13 mouse cellular contexts compared by ENCODE assay signal in genomic region chr8:122564363-122565352, GRCm38 (mm10). TPM values are rescaled to one million over a fixed set of nuclear protein-coding genes. Genes with fewer than 3 reads are reported as not detected.
A peak's percentile ranks its signal among the peaks of the same experiment; 100 is the strongest.
DNase-seq lines count a peak whose midpoint lies in the region; ATAC-seq and TF ChIP-seq lines count a peak whose summit lies in the region.
"Had no signal": no experiment of that assay in that cellular context is flagged by ENCODE, and none has a peak within 500 bp of the region (broad histone marks: within the 10 kb centered on the region; RNA-seq: fewer than 3 reads in every experiment).

No protein-coding gene starts in this region.

- H3K27me3 ChIP-seq in embryonic facial prominence, embryonic 12.5 days: no peaks in the 10 kb centered on the region
- H3K27me3 ChIP-seq in embryonic facial prominence, embryonic 10.5 days (replicated peaks; ENCODE audit: low read depth, poor library complexity, severe bottlenecking): no peaks in the 10 kb centered on the region
- no peaks in the 10 kb centered on the region for H3K27me3 ChIP-seq in liver, embryonic 12.5 days (replicated peaks)
- H3K27me3 ChIP-seq in intestine, embryonic 16.5 days (replicated peaks; ENCODE audit: control insufficient read depth, insufficient read depth, low read length): no peaks in the 10 kb centered on the region
- H3K27me3 ChIP-seq in small intestine, adult 2 months (ENCODE audit: control insufficient read depth, insufficient read depth, low read length): no peaks in the 10 kb centered on the region
- H3K27me3 ChIP-seq in hindbrain, embryonic 11.5 days (ENCODE audit: control insufficient read depth, insufficient read depth, low read length): no peaks in the 10 kb centered on the region

- ATAC-seq in embryonic facial prominence, embryonic 12.5 days (ENCODE audit: insufficient number of reproducible peaks, insufficient read depth, low FRiP score, low TSS enrichment): no peak
- ATAC-seq in liver, embryonic 12.5 days: no peak
- no peak for ATAC-seq in intestine, embryonic 16.5 days
- no peak for ATAC-seq in hindbrain, embryonic 11.5 days (ENCODE audit: low FRiP score)

- 80% methylated on average over 25 of the region's 25 CpGs for WGBS in embryonic facial prominence, embryonic 12.5 days
- 88% methylated on average over 25 of the region's 25 CpGs for WGBS in embryonic facial prominence, embryonic 10.5 days
- 63% methylated on average over 25 of the region's 25 CpGs for WGBS in liver, embryonic 12.5 days (ENCODE audit: insufficient replicate concordance)
- WGBS in intestine, embryonic 16.5 days: 75% methylated on average over 25 of the region's 25 CpGs
- 64% methylated on average over 25 of the region's 25 CpGs for WGBS in small intestine, adult 2 months
- WGBS in hindbrain, embryonic 11.5 days: 87% methylated on average over 25 of the region's 25 CpGs

- no peak overlapping the region for H3K4me3 ChIP-seq in embryonic facial prominence, embryonic 12.5 days
- H3K4me3 ChIP-seq in embryonic facial prominence, embryonic 10.5 days: no peak overlapping the region
- H3K4me3 ChIP-seq in liver, embryonic 12.5 days: no peak overlapping the region
- no peak overlapping the region for H3K4me3 ChIP-seq in intestine, embryonic 16.5 days (ENCODE audit: low read length)
- peak overlapping the region; percentile 15; the same call in 1 of the 2 replicates for H3K4me3 ChIP-seq in small intestine, adult 2 months (ENCODE audit: low read depth, low read length)
- H3K4me3 ChIP-seq in hindbrain, embryonic 11.5 days (ENCODE audit: low read depth, low read length): no peak overlapping the region
- H3K4me3 ChIP-seq: left cerebral cortex, adult 2 months; myocyte had no signal

- TF ChIP-seq POLR2A in small intestine, adult 2 months (IDR thresholded peaks at IDR 0.05; ENCODE audit: low read depth, low read length): no peak

- H3K4me2 ChIP-seq in embryonic facial prominence, embryonic 12.5 days (replicated peaks): no peak overlapping the region
- no peak overlapping the region for H3K4me2 ChIP-seq in liver, embryonic 12.5 days
- no peak overlapping the region for H3K4me2 ChIP-seq in intestine, embryonic 16.5 days (ENCODE audit: low read depth, low read length)
- H3K4me2 ChIP-seq in hindbrain, embryonic 11.5 days (replicated peaks; ENCODE audit: low read depth, low read length): no peak overlapping the region

- no peak overlapping the region for H3K9ac ChIP-seq in embryonic facial prominence, embryonic 12.5 days
- H3K9ac ChIP-seq in liver, embryonic 12.5 days: no peak overlapping the region
- no peak overlapping the region for H3K9ac ChIP-seq in intestine, embryonic 16.5 days (ENCODE audit: low read depth, low read length)
- no peak overlapping the region for H3K9ac ChIP-seq in hindbrain, embryonic 11.5 days (ENCODE audit: low read depth, low read length)

- no peak for TF ChIP-seq CTCF in small intestine, adult 2 months (IDR thresholded peaks at IDR 0.05; ENCODE audit: extremely low read depth, insufficient read length, insufficient replicate concordance, low read depth, low read length)

- H3K9me3 ChIP-seq in embryonic facial prominence, embryonic 12.5 days: no peaks in the 10 kb centered on the region
- H3K9me3 ChIP-seq in embryonic facial prominence, embryonic 10.5 days: no peaks in the 10 kb centered on the region
- no peaks in the 10 kb centered on the region for H3K9me3 ChIP-seq in liver, embryonic 12.5 days (replicated peaks)
- no peaks in the 10 kb centered on the region for H3K9me3 ChIP-seq in intestine, embryonic 16.5 days (ENCODE audit: control insufficient read depth, low read length)
- H3K9me3 ChIP-seq in hindbrain, embryonic 11.5 days (ENCODE audit: control insufficient read depth, low read length): no peaks in the 10 kb centered on the region

- H3K36me3 ChIP-seq in embryonic facial prominence, embryonic 12.5 days: peaks cover 6% of the 10 kb centered on the region
- H3K36me3 ChIP-seq in embryonic facial prominence, embryonic 10.5 days (replicated peaks): peaks cover 17% of the 10 kb centered on the region
- H3K36me3 ChIP-seq in liver, embryonic 12.5 days: peaks cover 9% of the 10 kb centered on the region
- H3K36me3 ChIP-seq in intestine, embryonic 16.5 days (ENCODE audit: control insufficient read depth, insufficient read depth, low read length): 0 out of 2 replicates have a peak, but pooled peaks cover 3% of the 10 kb centered on the region
- no peaks in the 10 kb centered on the region for H3K36me3 ChIP-seq in small intestine, adult 2 months (ENCODE audit: control insufficient read depth, insufficient read depth, low read length)
- no peaks in the 10 kb centered on the region for H3K36me3 ChIP-seq in hindbrain, embryonic 11.5 days (ENCODE audit: control insufficient read depth, insufficient read depth, low read length)

- peak overlapping the region; percentile 13; the same call in 1 of the 2 replicates for H3K27ac ChIP-seq in embryonic facial prominence, embryonic 12.5 days
- H3K27ac ChIP-seq in embryonic facial prominence, embryonic 10.5 days (replicated peaks): no peak overlapping the region
- 0 out of 2 replicates have a peak overlapping the region, but pooled peaks have one; percentile 16 for H3K27ac ChIP-seq in liver, embryonic 12.5 days
- 0 out of 2 replicates have a peak overlapping the region, but pooled peaks have one; percentile 33 for H3K27ac ChIP-seq in intestine, embryonic 16.5 days (ENCODE audit: low read length)
- H3K27ac ChIP-seq in small intestine, adult 2 months (ENCODE audit: insufficient read depth, low read depth, low read length): peak overlapping the region; percentile 54
- H3K27ac ChIP-seq in hindbrain, embryonic 11.5 days (ENCODE audit: low read depth, low read length): no peak overlapping the region
- H3K27ac ChIP-seq: left cerebral cortex, adult 2 months had no signal

- H3K4me1 ChIP-seq in embryonic facial prominence, embryonic 12.5 days: peaks cover 19% of the 10 kb centered on the region
- peaks cover 29% of the 10 kb centered on the region for H3K4me1 ChIP-seq in embryonic facial prominence, embryonic 10.5 days
- H3K4me1 ChIP-seq in liver, embryonic 12.5 days: peaks cover 27% of the 10 kb centered on the region
- peaks cover 24% of the 10 kb centered on the region for H3K4me1 ChIP-seq in intestine, embryonic 16.5 days (ENCODE audit: control insufficient read depth, insufficient read depth, low read length)
- peaks cover 14% of the 10 kb centered on the region for H3K4me1 ChIP-seq in small intestine, adult 2 months (ENCODE audit: control insufficient read depth, insufficient read depth, insufficient read length, low read length)
- peaks cover 14% of the 10 kb centered on the region for H3K4me1 ChIP-seq in hindbrain, embryonic 11.5 days (replicated peaks; ENCODE audit: control insufficient read depth, insufficient read depth, low read length)

- no peak for DNase-seq in embryonic facial prominence, embryonic 10.5 days (ENCODE audit: low spot score)
- DNase-seq in liver: no peak
- no peak for DNase-seq in hindbrain, embryonic 11.5 days (ENCODE audit: low spot score)
- DNase-seq in cerebellum, adult 9-10 months: no peak
- DNase-seq: adrenal gland, postnatal 36 days; cerebellum, postnatal 10 days; lung, postnatal 14 days had no signal

RNA-seq across cellular contexts. Expression of gene Cdt1, which starts 3.2 kb away (rescaled TPM):
- 41.2 and 41.6 TPM in 2 replicates for polyA plus RNA-seq in embryonic facial prominence, embryonic 12.5 days (2016; fragmentation: Nextera tagmentation; extraction: Ambion mirVana)
- 70.0 and 76.4 TPM in 2 replicates for polyA plus RNA-seq in embryonic facial prominence, embryonic 10.5 days (2016; fragmentation: Nextera tagmentation; extraction: Ambion mirVana)
- 65.7 and 66.8 TPM in 2 replicates for polyA plus RNA-seq in liver, embryonic 12.5 days (2016; fragmentation: Nextera tagmentation; extraction: Ambion mirVana)
- 36.2 and 40.0 TPM in 2 replicates for polyA plus RNA-seq in intestine, embryonic 16.5 days (2015; fragmentation: Nextera tagmentation; extraction: Ambion mirVana)
- polyA plus RNA-seq in small intestine, adult 2 months (2012; rRNA removed): 26.8 and 64.8 TPM in 2 replicates
- 19.8 and 21.3 TPM in 2 replicates for polyA plus RNA-seq in hindbrain, embryonic 11.5 days (2014; fragmentation: Nextera tagmentation; extraction: Ambion mirVana)

RNA-seq across cellular contexts. Expression of gene Aprt, which starts 12.1 kb away (rescaled TPM):
- 289 and 298 TPM in 2 replicates for polyA plus RNA-seq in embryonic facial prominence, embryonic 12.5 days (2016; fragmentation: Nextera tagmentation; extraction: Ambion mirVana)
- 296 and 300 TPM in 2 replicates for polyA plus RNA-seq in embryonic facial prominence, embryonic 10.5 days (2016; fragmentation: Nextera tagmentation; extraction: Ambion mirVana)
- 226 and 253 TPM in 2 replicates for polyA plus RNA-seq in liver, embryonic 12.5 days (2016; fragmentation: Nextera tagmentation; extraction: Ambion mirVana)
- 736 and 778 TPM in 2 replicates for polyA plus RNA-seq in intestine, embryonic 16.5 days (2015; fragmentation: Nextera tagmentation; extraction: Ambion mirVana)
- polyA plus RNA-seq in small intestine, adult 2 months (2012; rRNA removed): 327 and 537 TPM in 2 replicates
- polyA plus RNA-seq in hindbrain, embryonic 11.5 days (2014; fragmentation: Nextera tagmentation; extraction: Ambion mirVana): 194 and 206 TPM in 2 replicates

RNA-seq across cellular contexts. Expression of gene Piezo1, which starts 13.5 kb away (rescaled TPM):
- 11.6 and 16.7 TPM in 2 replicates for polyA plus RNA-seq in embryonic facial prominence, embryonic 12.5 days (2016; fragmentation: Nextera tagmentation; extraction: Ambion mirVana)
- polyA plus RNA-seq in embryonic facial prominence, embryonic 10.5 days (2016; fragmentation: Nextera tagmentation; extraction: Ambion mirVana): 8.5 and 9.0 TPM in 2 replicates
- 21.7 and 24.4 TPM in 2 replicates for polyA plus RNA-seq in liver, embryonic 12.5 days (2016; fragmentation: Nextera tagmentation; extraction: Ambion mirVana)
- polyA plus RNA-seq in intestine, embryonic 16.5 days (2015; fragmentation: Nextera tagmentation; extraction: Ambion mirVana): 9.8 and 11.3 TPM in 2 replicates
- 29.5 and 36.4 TPM in 2 replicates for polyA plus RNA-seq in small intestine, adult 2 months (2012; rRNA removed)
- polyA plus RNA-seq in hindbrain, embryonic 11.5 days (2014; fragmentation: Nextera tagmentation; extraction: Ambion mirVana): 5.2 and 5.3 TPM in 2 replicates

RNA-seq across cellular contexts. Expression of gene Galns, which starts 46.6 kb away (rescaled TPM):
- polyA plus RNA-seq in embryonic facial prominence, embryonic 12.5 days (2016; fragmentation: Nextera tagmentation; extraction: Ambion mirVana): 7.1 and 7.4 TPM in 2 replicates
- polyA plus RNA-seq in embryonic facial prominence, embryonic 10.5 days (2016; fragmentation: Nextera tagmentation; extraction: Ambion mirVana): 4.6 and 5.2 TPM in 2 replicates
- polyA plus RNA-seq in liver, embryonic 12.5 days (2016; fragmentation: Nextera tagmentation; extraction: Ambion mirVana): 4.6 TPM in 2 replicates
- polyA plus RNA-seq in intestine, embryonic 16.5 days (2015; fragmentation: Nextera tagmentation; extraction: Ambion mirVana): 22.4 and 27.4 TPM in 2 replicates
- 9.7 and 20.4 TPM in 2 replicates for polyA plus RNA-seq in small intestine, adult 2 months (2012; rRNA removed)
- 4.7 and 6.2 TPM in 2 replicates for polyA plus RNA-seq in hindbrain, embryonic 11.5 days (2014; fragmentation: Nextera tagmentation; extraction: Ambion mirVana)

RNA-seq across cellular contexts. Expression of gene Trappc2l, which starts 46.8 kb away (rescaled TPM):
- polyA plus RNA-seq in embryonic facial prominence, embryonic 12.5 days (2016; fragmentation: Nextera tagmentation; extraction: Ambion mirVana): 46.3 and 56.3 TPM in 2 replicates
- polyA plus RNA-seq in embryonic facial prominence, embryonic 10.5 days (2016; fragmentation: Nextera tagmentation; extraction: Ambion mirVana): 49.6 and 54.9 TPM in 2 replicates
- polyA plus RNA-seq in liver, embryonic 12.5 days (2016; fragmentation: Nextera tagmentation; extraction: Ambion mirVana): 27.2 and 30.0 TPM in 2 replicates
- 76.7 and 86.4 TPM in 2 replicates for polyA plus RNA-seq in intestine, embryonic 16.5 days (2015; fragmentation: Nextera tagmentation; extraction: Ambion mirVana)
- 59.9 and 161 TPM in 2 replicates for polyA plus RNA-seq in small intestine, adult 2 months (2012; rRNA removed)
- 48.3 and 60.2 TPM in 2 replicates for polyA plus RNA-seq in hindbrain, embryonic 11.5 days (2014; fragmentation: Nextera tagmentation; extraction: Ambion mirVana)

Comparison
In these comparisons a context has a peak if more than half of its experiments do, and no peak if none do; other contexts are left out.
1. H3K27ac ChIP-seq: peak in embryonic facial prominence, embryonic 12.5 days (single experiment), liver, embryonic 12.5 days (single experiment), intestine, embryonic 16.5 days (single experiment) and small intestine, adult 2 months (single experiment); none in embryonic facial prominence, embryonic 10.5 days (single experiment) and hindbrain, embryonic 11.5 days (single experiment).